Mouse (Mus musculus) induced T-regulatory cell, adult 2 months (primary cell): Measurements from ENCODE around the gene Thnsl2.

Experiments
- DNase-seq: peaks from one replicate; pipeline ENCODE4 v3.0.0-alpha.2; 2012; ENCODE audit warnings: low read depth

Gene Thnsl2

GRCm38 (mm10) chr6:71143894-71144455 lies at the start of gene Thnsl2:
Gene Thnsl2, minus strand, starts transcription at chr6:71144439.
- DNase-seq: peak; percentile 76

GRCm38 (mm10) chr6:71193151-71193740 lies 49.0 kb upstream of the Thnsl2 start:
- DNase-seq: no peak

- no peak for DNase-seq
Measured at GRCm38 (mm10) chr6:71190501-71190900, 46.3 kb upstream of the Thnsl2 start.

- DNase-seq: no peak
Measured at GRCm38 (mm10) chr6:71189578-71189977, 45.3 kb upstream of the Thnsl2 start.

- no peak for DNase-seq
Measured at GRCm38 (mm10) chr6:71184941-71185604, 40.8 kb upstream of the Thnsl2 start.

- DNase-seq: no peak
Measured at GRCm38 (mm10) chr6:71180596-71180995, 36.4 kb upstream of the Thnsl2 start.

- DNase-seq: no peak
Measured at GRCm38 (mm10) chr6:71172812-71173580, 28.8 kb upstream of the Thnsl2 start.

- DNase-seq: peak; percentile 68
Measured at GRCm38 (mm10) chr6:71166551-71167169, 22.4 kb upstream of the Thnsl2 start.

- no peak for DNase-seq
Measured at GRCm38 (mm10) chr6:71164394-71164793, 20.2 kb upstream of the Thnsl2 start.

GRCm38 (mm10) chr6:71162269-71162668 lies 18.0 kb upstream of the Thnsl2 start:
- no peak for DNase-seq

- no peak for DNase-seq
Measured at GRCm38 (mm10) chr6:71161290-71161689, 17.1 kb upstream of the Thnsl2 start.

- DNase-seq: peak; percentile 77
Measured at GRCm38 (mm10) chr6:71156674-71157326, 12.6 kb upstream of the Thnsl2 start.

GRCm38 (mm10) chr6:71154861-71155260 lies 10.6 kb upstream of the Thnsl2 start:
- no peak for DNase-seq

GRCm38 (mm10) chr6:71153486-71153885 lies 9.2 kb upstream of the Thnsl2 start:
- DNase-seq: no peak

- DNase-seq: no peak
Measured at GRCm38 (mm10) chr6:71151098-71151497, 6.9 kb upstream of the Thnsl2 start.

GRCm38 (mm10) chr6:71149534-71149933 lies 5.3 kb upstream of the Thnsl2 start:
- peak; percentile 74 for DNase-seq

GRCm38 (mm10) chr6:71148336-71148735 lies 4.1 kb upstream of the Thnsl2 start:
- no peak for DNase-seq

GRCm38 (mm10) chr6:71145288-71145989 lies 1.2 kb upstream of the Thnsl2 start:
- no peak for DNase-seq

GRCm38 (mm10) chr6:71143154-71143893 lies 915 bp downstream of the Thnsl2 start:
- no peak for DNase-seq

- no peak for DNase-seq
Measured at GRCm38 (mm10) chr6:71135031-71135430, 9.2 kb downstream of the Thnsl2 start.
